Mouse (Mus musculus) adrenal gland (tissue): Measurements from ENCODE around the gene Pcnp.
"Not testable (repeated sequence)": the region's sequence is repeated elsewhere in the genome, so short reads cannot be mapped to it uniquely, and the experiment has no call there.

ENCODE experiments used
- intact Hi-C: fragments of 180-260 bp; cut with DNase I; formaldehyde crosslinking; loops from one replicate; pipeline ENCODE4 v1.15.1; 2025
- long read RNA-seq, 2 experiments: library from polyadenylated mRNA; unstranded; transcript quantifications; one replicate each; pipeline ENCODE4 v2.0.0; 2020; ENCODE audit warnings: borderline replicate concordance in 1 of 2; ENCODE audit not compliant: insufficient replicate concordance in 1 of 2

Pcnp gene
- long read RNA-seq, experiment 1, transcript Pcnp-202 (5 exons, 2,295 nt), result major isoform, 49 of 141 reads
- long read RNA-seq, experiment 1, transcript Pcnp-205 (5 exons, 2,200 nt), result minor isoform, 28 of 141 reads
- long read RNA-seq, experiment 1, partial matches to known transcripts, result 2 of 141 reads
- long read RNA-seq, experiment 1, other reads (novel, unspliced or antisense), result 57 of 141 reads
- long read RNA-seq, experiment 2, transcript Pcnp-205 (5 exons, 2,200 nt), result minor isoform, 27 of 117 reads
- long read RNA-seq, experiment 2, transcript Pcnp-202 (5 exons, 2,295 nt), result major isoform, 58 of 117 reads
- long read RNA-seq, experiment 2, transcript Pcnp-206 (5 exons, 938 nt), result minor isoform, 5 of 117 reads
- long read RNA-seq, experiment 2, partial matches to known transcripts, result 4 of 117 reads
- long read RNA-seq, experiment 2, other reads (novel, unspliced or antisense), result 22 of 117 reads

DNA sequence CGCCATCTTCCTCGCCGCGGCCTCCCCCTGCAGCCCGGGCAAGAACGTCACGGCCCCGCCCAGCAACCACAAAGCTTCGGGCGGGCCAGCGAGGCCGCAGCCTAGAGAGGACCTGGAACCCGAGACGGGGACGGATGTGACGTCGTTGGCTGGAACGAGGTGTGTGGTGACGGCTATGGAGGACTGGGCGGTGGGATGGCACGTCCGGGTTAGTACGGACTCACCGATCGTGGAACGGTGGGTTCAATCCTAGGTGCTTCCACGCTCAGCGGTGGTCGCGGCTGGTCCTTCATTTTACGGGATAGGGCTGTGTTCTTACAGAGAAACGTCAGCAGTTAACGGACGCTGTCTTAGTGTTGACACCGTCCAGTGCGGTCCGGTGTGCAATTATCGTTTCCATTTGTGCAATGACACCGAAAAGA lies at the start of gene Pcnp:
Gene Pcnp (minus strand): TSS at position 79 of the 422 bp plus-strand sequence.
- intact Hi-C loops, result loop anchor here (5.0 kb wide), 1 partner anchor 57 kb away; the partner anchor contains the start of gene Zbtb11

DNA sequence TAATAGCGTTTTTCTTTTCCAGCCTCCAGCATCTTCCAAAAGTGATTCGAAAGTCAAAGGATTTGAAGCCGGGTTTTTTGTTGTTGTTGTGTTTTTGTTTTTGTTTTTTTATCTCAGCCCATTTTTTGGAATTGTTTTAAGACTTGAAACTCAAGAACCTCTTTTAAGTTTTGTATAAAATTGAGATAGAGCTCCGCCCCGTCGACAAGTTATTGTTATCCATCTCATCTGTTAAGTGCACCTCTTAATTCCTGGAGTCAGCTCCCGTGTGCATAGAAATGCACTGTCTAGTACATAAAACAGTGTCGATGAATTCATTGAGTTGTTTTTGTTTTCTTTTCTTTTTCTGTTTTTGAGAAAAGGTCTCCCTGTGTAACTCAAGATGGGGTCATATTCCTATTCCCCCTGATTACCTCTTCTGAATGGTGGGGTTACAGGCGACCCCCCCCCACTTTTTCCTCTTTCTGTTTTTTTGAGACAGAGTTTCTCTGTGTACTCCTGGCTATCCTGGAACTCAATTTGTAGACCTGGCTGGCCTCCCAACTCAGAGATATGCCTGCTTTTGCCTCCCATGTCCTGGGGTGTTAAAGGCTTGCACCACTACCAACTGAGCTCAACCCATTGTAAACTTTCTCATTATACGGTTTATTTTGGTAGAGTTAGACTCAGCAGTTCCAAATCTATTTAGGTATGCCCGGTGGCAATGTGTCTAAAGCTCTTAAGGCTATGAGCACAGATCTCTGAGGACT lies 46.8 kb upstream of the Pcnp start:
- intact Hi-C loops, result no loop called here

DNA sequence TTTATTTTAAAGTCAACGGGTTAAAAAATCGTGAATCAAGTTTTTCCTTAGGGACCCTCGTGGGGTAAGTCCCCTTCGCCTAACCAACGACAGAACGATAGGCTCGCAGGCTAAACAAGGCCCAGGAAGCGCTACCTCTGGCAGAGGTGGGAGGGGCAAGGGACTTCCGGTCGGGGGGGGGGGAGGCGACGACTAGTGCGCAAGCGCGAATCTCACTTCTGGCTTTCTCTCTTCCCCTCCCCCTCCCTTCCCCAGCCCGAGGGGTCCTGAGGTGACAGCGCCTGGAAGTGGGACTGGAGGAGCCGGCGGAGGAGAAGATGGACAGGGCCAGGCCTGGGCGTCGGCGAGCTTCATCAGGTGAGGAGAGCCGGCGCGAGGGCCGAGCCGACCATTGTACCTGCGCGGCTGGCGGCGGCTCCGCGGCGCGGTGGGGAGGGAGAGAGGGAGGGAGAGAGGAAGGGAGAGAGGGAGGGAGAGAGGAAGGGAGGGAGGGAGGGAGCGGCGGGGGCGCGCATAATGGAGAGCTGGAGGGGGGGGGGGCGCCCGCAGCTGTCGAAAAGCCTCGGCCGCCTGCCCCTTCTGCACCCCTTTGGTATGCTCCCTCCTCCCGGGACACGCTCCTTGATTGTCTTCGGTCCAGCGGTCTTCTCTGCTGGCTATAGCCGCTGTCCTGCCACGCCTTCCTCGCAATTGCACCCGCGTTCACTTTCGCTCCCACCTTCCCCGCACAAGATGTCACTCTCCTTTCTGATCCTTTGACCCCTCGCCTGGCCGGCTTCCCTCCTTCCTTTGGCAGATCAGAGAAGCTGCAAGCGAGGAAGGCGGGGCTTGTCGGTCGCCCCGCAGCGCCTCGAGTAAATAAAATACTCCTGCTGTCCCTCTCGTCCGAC lies 45.9 kb upstream of the Pcnp start:
- intact Hi-C loops, result no loop called here

DNA sequence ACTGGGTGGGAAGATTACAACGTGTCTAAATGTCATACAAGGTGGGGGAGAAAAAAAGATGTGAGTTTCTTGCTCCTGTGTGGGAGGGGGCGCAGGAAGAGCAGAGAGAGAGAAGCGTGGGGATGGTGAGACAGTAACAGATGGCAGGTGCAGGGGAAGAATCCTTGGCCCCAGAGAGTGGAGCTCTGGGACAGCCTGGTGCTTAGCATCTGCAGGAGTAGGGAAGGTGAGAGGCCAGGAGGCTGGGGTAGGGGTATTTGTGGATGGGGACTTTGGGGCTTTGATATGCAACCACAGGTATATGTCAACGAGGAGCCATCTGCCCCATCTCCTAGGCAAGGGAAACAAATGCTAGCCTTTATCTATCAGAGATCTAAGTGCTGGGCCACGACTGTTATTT lies 45.0 kb upstream of the Pcnp start:
- intact Hi-C loops, result no loop called here

DNA sequence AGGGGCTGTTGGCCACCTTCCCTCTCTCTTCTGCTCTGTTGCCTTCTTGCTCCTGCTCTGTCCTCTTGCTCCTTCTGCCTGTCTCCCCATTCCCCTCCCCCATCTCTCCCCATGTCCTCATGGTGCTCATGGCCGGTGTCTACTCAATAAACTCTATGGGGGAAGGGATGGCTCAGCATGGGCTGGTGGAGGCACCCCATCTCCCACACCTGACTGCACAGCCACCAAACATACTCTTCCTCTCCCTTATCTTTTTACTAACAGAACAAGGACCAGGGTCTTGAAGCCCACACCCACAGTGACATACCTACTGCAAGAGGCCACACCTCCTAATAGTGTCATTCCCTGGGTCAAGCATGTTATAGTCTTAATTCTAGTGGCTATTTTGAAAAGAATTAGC lies 44.6 kb upstream of the Pcnp start:
- intact Hi-C loops, result no loop called here

DNA sequence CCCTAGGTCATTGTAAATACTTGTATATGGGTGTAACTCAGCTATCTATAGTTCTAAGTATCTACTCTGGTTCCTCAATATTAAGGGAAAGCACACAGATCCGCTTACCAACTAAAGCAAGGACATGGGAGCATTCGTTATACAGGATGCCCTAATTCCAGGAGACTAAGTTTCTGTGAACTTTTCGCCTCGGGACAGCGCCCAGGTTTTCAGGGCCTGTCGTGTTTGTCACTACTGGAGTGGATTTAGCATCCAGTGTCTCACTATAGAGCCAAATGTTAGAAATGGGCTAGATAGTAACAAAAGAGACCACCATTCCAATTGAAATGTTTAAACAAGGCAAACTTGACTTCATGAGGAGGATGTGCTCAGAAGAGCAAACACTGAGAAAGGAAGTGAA lies 43.6 kb upstream of the Pcnp start:
- intact Hi-C loops, result not testable (repeated sequence)

DNA sequence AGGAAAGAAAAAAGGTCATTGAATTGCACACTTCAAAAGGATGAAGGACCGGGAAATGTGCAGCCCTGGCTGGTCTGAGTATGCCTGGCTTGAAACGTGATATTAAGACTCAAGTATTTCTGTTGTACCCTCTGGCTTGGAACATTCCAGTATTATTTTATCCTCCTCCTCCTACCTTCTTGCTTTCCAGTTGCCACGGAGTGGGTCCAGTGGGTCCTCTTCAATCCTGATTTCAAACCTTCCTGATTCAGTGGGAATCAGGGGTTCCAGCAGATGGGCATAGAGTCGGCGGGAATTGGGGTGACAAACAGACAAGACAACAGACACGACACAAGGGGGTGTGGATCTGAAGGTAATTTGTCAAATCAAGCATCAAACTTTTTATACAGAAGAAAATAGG lies 43.0 kb upstream of the Pcnp start:
- intact Hi-C loops, result no loop called here

DNA sequence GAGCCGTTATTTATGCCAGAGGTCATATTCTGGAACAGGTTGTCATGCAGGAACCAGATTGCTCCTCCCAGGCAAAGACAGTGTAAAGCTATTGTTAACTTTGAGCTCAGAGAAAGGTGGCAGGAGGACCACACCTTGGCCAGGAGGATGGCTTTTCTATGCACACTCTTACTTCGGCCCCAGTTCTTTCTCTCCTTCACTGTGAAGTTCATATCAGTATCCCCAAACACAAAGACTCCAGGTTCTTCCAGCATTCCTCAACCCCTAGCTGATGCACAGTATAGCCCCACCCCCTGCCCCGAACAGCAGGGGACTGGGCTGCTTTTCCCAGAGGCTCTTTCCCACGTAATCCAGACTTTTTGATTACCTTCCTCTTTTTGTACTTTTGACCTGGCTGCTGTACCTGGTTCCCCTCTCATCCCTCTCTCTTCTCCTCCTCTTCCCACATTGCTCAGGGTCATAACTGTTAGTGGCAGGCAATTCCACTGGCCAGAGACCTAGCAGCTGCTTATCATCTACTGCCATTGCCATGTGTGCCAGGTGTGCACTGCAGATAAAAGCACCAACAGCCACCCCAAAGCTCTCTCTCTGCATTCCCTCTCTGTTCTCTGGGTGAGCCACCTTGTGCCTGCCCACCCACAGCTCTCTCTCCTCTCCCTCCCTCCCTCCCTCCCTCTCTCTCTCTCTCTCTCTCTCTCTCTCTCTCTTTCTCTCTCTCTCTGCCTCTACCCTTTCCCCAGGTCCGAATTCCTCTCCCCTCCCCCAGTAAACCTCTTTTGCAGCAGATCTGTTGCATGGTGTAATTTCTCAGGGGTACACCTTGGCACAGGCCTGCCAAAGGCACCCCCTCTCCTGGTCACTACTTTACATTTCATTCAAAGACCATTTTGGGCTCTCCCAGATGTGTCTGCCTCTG lies 42.0 kb upstream of the Pcnp start:
- intact Hi-C loops, result no loop called here

DNA sequence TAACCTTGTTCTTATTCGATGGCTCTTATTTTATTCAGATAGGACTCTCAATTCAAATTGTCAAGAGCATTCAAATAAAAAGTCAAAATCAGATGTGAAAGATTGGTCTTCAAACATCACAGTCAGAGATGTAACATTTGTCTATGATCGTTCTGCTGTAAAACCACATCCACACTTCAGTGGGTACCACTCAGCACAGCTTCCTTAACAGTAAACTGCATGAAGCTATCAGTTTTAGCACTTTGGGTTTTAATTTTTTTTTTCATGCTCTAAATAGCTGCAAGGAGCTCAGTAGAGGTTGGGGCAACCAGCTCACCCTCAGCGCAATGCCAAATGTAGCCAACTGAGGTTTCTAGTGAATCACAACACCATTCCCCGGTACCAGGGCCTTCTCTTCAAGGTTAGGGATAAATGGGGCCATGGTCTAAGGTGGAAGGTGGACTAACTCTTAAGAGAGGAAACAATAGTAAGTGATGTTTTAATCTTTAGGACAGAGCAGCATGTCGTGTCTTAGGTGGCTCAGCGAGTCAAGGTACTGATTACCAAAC lies 39.1 kb upstream of the Pcnp start:
- intact Hi-C loops, result loop anchor here (5.0 kb wide), 2 partner anchors 59 to 116 kb away; no protein-coding TSS in a partner anchor

DNA sequence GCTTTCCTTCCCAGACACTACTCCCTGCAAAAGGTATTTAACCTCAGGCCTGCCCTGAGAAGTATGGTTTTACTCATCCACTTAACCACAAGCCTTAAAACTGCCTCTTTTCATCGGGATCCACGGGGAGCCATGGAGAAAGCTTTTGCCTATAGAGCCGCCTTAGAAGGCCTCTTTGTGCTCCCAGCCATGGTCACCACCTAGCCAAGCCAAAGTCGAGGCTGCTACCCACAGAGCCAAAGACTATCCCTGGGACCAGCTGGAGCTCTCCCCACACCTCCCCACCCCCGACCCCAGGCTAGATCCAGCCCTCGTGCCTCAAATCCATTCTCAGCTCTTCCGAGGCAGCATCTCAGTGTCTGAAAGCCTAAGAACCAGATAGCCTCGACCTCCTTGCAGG lies 36.6 kb upstream of the Pcnp start:
- intact Hi-C loops, result loop anchor here (5.0 kb wide), 2 partner anchors 61 to 114 kb away; no protein-coding TSS in a partner anchor

DNA sequence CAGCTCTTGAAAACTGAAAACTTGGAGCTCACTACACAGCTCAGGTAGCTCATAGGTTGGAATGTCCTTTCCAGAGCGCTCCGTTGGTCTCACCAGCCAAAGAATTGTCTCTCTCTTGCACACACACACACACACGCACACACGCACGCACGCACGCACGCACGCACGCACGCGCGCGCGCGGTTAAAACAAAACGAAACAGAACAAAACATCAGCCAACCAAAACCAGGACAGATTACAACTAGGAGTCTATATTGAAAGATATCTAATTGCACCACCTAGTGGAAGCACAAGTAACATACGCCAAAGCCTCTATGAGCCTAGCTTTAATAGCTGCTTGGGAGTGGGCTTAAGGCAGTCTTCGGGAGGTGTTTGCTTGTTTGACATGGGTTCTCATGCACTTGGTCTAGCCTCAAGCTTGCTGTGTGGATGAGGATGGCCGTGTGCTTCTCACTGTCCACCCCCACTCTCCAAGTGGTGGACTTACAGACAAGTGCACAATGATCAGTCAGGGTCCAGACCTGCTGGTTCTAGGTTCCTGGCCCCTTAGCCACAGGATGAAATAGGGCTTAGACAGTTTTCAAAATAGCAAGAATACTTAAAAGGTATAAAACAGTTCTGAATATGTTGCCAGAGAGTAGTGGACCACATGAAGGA lies 34.9 kb upstream of the Pcnp start:
- intact Hi-C loops, result loop anchor here (1.0 kb wide), 1 partner anchor 100 kb away; no protein-coding TSS in a partner anchor

DNA sequence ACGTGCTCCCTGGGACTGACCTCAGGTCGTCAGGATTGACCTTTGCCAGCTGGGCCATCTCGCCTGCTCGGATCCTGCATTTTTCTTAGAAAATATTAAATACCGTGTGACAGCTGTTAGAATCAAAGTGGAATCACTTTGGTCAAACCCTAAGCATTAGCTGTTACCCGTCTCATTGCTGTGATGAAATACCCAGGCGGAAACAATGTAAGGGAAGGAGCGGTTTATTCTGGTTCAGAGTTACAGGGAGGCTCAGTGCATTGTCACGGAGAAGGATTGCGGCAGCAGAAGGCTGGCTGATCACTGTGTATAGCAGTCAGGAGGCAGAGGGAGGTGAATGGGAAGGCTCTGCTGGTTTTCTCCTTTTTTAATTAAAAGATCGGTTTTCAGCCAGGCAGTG lies 33.4 kb upstream of the Pcnp start:
- intact Hi-C loops, result no loop called here

DNA sequence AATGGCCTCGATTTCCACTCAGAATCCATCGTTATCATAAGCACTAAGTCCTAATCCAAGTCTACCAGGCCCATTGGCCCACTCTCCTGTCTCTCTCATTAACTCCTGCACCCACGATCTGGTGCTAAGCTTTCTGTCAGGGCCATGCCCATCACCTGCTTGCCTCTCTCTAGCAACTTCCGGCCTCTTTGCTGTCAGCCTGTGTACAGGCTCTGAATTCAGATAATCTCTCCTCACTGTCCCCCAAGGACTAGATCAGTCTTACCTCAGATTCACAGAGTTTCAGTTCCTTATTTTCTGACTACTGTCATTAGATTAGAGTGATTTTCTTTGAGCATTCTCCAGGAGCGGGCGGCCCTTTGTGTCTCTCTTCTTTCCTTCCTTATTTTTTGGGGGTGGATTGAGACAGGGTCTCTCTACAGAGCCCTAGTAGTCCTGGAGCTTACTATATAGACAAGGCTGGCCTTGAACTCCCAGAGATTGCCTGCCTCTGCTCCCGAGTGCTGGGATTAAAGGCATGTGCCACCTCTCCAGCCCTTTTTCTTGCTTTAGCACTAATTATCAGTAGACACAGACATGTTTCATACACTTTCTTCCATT lies 32.6 kb upstream of the Pcnp start:
- intact Hi-C loops, result no loop called here

DNA sequence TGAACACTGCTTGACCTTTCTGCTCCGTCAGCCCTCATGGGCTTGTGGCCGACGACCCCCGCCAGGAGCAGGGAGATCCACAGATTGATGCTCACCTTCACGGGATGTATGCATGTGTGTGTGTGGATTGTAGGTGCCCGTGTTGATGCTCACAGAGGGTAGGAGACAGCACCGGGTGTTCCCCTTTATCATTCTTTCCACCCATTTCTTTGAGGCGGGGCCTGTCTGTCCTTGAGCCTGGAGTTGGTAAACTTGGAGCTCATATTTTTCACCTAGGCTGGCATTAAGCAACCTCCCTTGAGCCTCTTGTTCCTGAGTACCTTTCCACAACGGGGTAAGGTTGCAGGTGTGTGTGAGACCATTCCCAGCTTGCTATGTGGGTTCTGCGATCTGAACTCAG lies 28.6 kb upstream of the Pcnp start:
- intact Hi-C loops, result no loop called here

DNA sequence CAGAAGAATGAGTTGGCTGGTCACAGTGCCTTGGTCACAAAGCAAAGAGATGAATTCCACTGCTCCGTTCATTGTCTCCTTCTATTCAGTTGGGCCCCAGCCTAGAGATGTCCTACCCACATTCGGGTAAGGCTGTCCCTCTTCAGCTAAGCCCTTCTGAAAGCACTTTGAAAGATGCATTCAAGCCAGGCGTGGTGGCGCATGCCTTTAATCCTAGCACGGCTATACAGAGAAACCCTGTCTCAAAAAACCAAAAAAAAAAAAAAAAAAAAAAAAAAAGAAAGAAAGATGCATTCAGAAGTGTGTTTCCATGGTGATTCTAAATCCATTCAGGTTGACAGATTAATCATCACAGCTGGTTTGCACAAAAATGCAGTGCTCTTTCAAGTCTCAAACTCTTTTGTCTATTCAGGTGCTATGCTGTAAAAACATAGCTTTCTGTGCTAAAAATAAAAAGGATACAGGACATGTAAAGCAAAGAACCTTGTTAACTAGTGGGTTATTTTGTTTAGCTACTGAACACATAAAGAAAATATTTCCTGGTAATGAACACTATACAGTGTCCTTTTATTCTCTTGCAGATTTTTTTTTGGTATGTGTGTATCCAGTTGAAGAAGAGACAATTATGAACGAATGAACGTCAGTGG lies 27.5 kb upstream of the Pcnp start:
- intact Hi-C loops, result no loop called here

DNA sequence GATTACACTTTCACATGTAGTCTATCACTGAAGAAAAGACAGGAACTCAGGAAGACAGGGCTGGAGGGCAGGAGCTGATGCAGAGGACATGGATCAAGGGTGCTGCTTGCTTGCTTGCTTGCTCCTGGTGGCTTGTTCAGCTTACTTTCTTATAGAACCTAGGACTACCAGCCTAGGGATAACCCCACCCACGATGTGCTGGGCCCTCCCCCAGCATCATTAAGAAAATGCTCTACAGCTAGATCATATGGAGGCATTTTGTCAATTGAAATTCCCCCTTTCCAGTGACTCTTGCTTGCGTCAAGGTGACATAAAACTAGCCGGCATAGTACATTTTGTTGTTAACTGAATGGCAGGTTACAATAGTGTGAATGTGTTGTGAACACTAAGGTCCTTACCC lies 26.4 kb upstream of the Pcnp start:
- intact Hi-C loops, result no loop called here

DNA sequence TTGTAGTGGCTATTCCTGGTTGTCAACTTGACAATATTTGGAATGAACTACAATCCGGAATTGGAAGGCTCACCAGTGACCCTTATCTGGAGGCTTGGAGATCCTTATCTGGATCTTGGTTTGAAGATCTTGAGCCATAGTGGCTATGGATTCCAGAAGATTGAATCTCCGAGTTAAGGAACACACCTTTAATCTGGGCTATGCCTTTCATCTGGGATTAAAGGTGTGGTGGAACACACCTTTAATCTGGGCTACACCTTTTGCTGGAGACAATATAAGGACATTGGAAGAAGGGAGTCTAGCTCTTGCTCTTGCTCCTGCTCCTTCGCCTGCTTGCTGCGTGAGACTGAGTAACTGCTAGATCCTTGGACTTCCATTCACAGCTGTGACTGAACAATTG lies 18.5 kb upstream of the Pcnp start, which contains the start of gene Senp7:
Gene Senp7 (plus strand): TSS at position 301 of the 400 bp plus-strand sequence.
- intact Hi-C loops, result not testable (repeated sequence)

DNA sequence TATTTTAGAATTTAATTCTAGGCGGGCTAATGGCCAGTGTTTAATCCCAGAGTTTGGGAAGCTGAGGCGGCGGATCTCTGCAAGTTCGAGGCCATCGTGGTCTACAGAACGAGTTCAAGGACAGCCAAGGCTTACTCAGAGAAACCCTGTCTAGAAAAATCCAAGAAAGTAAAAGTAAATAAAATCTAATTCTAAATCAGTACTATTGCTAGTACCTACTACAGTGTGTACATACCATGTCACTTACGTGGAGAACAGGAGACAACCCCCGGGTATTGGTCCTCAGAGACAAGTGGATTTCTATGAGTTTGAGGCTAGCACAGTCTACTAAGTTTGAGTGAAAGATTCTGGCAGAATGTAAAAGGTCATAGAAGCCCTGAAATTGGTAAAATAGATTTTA lies 8.6 kb upstream of the Pcnp start:
- intact Hi-C loops, result no loop called here
